Mouse (Mus musculus) embryonic facial prominence, embryonic 14.5 days (tissue): ENCODE data around the gene Pkd1l2. TPM values are rescaled to one million over a fixed set of nuclear protein-coding genes. Genes with fewer than 3 reads are reported as not detected.

Experiments used
- ATAC-seq: fragments of 200-750 bp; cut with Nextera tagmentation; 2 replicates; pipeline ENCODE4 v1.8.0; 2017; ENCODE audit warnings: low read depth, moderate number of reproducible peaks, moderate TSS enrichment
- DNase-seq: peaks from one replicate; pipeline ENCODE4 v3.0.0-alpha.2; 2015; ENCODE audit warnings: low spot score
- H3K27ac ChIP-seq: fragments of 300-500 bp; sonication (generic); replicated peaks from 2 replicates; pipeline ENCODE4 v1.5.1; 2014; ENCODE audit warnings: low read depth, mild to moderate bottlenecking, low read length, moderate library complexity
- H3K27me3 ChIP-seq: fragments of 300-500 bp; sonication (generic); replicated peaks from 2 replicates; pipeline ENCODE4 v1.6.1; 2014; ENCODE audit warnings: low read length; ENCODE audit not compliant: control insufficient read depth, insufficient read depth
- H3K36me3 ChIP-seq: fragments of 300-500 bp; sonication (generic); 2 replicates; pipeline ENCODE4 v1.6.1; 2014; ENCODE audit warnings: low read length, mixed read lengths; ENCODE audit not compliant: control insufficient read depth, insufficient read depth
- H3K4me1 ChIP-seq: fragments of 300-500 bp; sonication (generic); 2 replicates; pipeline ENCODE4 v1.6.1; 2014; ENCODE audit warnings: antibody characterized with exemption, low read length; ENCODE audit not compliant: control insufficient read depth, insufficient read depth
- H3K4me2 ChIP-seq: fragments of 300-500 bp; sonication (generic); 2 replicates; pipeline ENCODE4 v1.6.1; 2014; ENCODE audit warnings: low read depth, mild to moderate bottlenecking, low read length, moderate library complexity, mixed read lengths
- H3K4me3 ChIP-seq: fragments of 300-500 bp; sonication (generic); 2 replicates; pipeline ENCODE4 v1.5.1; 2014; ENCODE audit warnings: low read depth, mild to moderate bottlenecking, low read length
- H3K9ac ChIP-seq: fragments of 300-500 bp; sonication (generic); 2 replicates; pipeline ENCODE4 v1.6.1; 2014; ENCODE audit warnings: low read depth, mild to moderate bottlenecking, low read length, moderate library complexity, mixed read lengths
- H3K9me3 ChIP-seq: fragments of 300-500 bp; sonication (generic); 2 replicates; pipeline ENCODE4 v1.6.1; 2016; ENCODE audit warnings: low read length; ENCODE audit not compliant: control insufficient read depth
- WGBS: fragments of 180-500 bp; shearing (Covaris S2); extraction: QIAGEN DNeasy Blood & Tissue Kit; methylation state at CpG from one replicate; pipeline ENCODE4 v1.1.7; 2014; 5-methylcytosine and 5-hydroxymethylcytosine counted together
- polyA plus RNA-seq: library from polyadenylated mRNA; unstranded; fragments of >200 nt; fragmentation: Nextera tagmentation; extraction: Ambion mirVana; gene quantifications from 2 replicates; pipeline ENCODE4 v1.2.1, GENCODE M21; 2014

Pkd1l2 gene
- polyA plus RNA-seq, 1 experiment from 2014 or later: 0.03 TPM

DNA sequence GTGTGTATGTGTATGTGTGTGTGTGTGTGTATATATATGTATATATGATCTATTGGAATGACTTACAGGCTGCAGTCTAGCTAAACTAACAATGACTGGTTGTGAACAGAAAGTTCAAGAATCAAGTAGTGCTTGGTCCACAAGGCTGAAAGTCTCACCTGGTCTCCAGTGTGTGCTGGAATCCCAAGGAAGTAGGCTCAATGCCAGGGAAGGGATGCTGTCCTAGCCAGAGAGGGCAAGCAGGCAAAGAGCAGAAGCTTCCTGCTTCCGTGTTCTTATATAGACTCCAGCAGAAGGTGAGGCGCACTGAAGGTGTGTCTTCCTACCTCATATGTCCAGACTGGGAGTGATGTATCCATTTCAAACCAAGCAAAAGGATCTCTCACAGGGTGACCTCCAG is 130.5 kb downstream of the Pkd1l2 start:
- no peaks in the 10 kb centered on the region for H3K9me3 ChIP-seq
- DNase-seq (no peak), ATAC-seq (no peak)
- H3K4me1 ChIP-seq: no peaks in the 10 kb centered on the region
- no peaks in the 10 kb centered on the region for H3K27me3 ChIP-seq
- H3K4me3 ChIP-seq: no peak overlapping the region
- 85% methylated on average over 2 of the region's 2 CpGs for WGBS
- H3K4me2 ChIP-seq: no peak overlapping the region
- H3K36me3 ChIP-seq: peaks cover 39% of the 10 kb centered on the region
- no peak overlapping the region for H3K9ac ChIP-seq
- H3K27ac ChIP-seq: no peak overlapping the region

DNA sequence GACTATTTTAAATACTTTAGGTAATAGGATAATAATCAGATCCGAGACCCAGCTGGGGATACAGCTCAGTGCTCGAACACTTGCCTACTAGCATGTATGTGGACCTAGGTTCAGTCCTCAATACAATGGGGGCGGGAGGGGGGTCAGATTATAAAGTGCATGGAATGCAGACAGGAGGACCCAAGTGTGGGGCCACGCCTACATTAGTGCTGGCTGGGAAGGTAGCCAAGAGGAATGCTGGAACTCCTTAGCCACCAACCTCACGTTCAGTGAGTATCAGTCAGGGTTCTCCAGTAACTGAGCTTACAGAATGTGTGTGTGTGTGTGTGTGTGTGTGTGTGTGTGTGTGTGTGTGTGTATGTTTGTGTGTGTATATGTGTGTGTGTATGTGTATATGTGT is 130.9 kb downstream of the Pkd1l2 start:
- peak; percentile 78 for DNase-seq
- WGBS: 43% methylated on average over 5 of the region's 5 CpGs
- H3K4me1 ChIP-seq: no peaks in the 10 kb centered on the region
- no peak overlapping the region for H3K4me2 ChIP-seq
- H3K27me3 ChIP-seq: no peaks in the 10 kb centered on the region
- peaks cover 35% of the 10 kb centered on the region for H3K36me3 ChIP-seq
- H3K27ac ChIP-seq: no peak overlapping the region
- H3K9me3 ChIP-seq: no peaks in the 10 kb centered on the region
- no peak overlapping the region for H3K9ac ChIP-seq
- ATAC-seq: peak; percentile 69; the same call in 1 of the 2 replicates
- no peak overlapping the region for H3K4me3 ChIP-seq

DNA sequence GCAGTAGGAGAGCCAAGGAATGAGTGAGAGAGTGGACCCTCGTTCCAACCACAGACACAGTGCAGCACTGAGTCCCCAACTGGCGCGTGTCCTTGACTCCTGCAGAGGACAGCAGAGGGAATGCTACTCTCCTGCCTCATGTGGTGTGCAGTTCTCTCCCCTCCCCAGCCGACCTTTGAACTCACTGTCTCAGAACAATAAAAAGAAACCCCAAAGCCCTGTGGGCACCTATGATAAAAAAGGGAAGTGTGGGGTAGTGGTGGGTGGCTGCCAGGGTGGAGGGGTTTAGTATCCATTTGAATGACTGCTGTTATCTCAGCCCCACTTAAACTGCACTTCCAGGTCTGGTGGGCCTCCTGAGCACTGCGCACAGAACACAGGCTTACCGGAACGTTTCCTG is 134.7 kb downstream of the Pkd1l2 start:
- WGBS: 92% methylated on average over 7 of the region's 7 CpGs

DNA sequence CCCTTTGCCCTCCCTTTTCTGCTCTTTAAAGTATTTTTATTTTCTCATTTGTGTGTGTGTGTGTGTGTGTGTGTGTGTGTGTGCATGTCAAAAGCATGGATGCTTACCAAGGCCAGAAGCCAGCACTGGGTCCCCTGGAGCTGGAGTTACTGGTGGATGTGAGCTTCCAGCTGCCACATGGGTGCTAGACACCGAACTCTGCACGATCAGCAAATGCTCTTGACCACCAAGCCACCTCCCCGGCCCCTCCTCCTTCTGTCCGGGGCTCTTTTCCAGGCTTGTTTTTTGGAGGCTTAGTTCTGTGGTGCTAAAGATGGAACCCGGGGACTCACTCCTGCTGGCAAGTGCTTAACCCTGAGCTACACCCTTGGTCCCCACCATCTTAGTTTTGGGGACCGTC is 135.4 kb downstream of the Pkd1l2 start:
- Histone ChIP-seq H3K27ac (no peak overlapping the region), H3K4me3 (no peak overlapping the region), H3K9ac (no peak overlapping the region), H3K9me3 (no peaks in the 10 kb centered on the region), H3K27me3 (no peaks in the 10 kb centered on the region), H3K4me1 (0 out of 2 replicates have a peak, but pooled peaks cover 6% of the 10 kb centered on the region), H3K4me2 (no peak overlapping the region), H3K36me3 (no peaks in the 10 kb centered on the region)
- WGBS: 87% methylated on average over 6 of the region's 6 CpGs
- no peak for ATAC-seq
- no peak for DNase-seq

More for the DNA sequence above, 134.7 kb downstream of the Pkd1l2 start:
- Histone ChIP-seq H3K4me3 (no peak overlapping the region), H3K36me3 (no peaks in the 10 kb centered on the region), H3K27ac (no peak overlapping the region), H3K9me3 (no peaks in the 10 kb centered on the region), H3K27me3 (no peaks in the 10 kb centered on the region), H3K4me2 (no peak overlapping the region), H3K9ac (no peak overlapping the region), H3K4me1 (0 out of 2 replicates have a peak, but pooled peaks cover 6% of the 10 kb centered on the region)
- ATAC-seq: no peak
- no peak for DNase-seq

DNA sequence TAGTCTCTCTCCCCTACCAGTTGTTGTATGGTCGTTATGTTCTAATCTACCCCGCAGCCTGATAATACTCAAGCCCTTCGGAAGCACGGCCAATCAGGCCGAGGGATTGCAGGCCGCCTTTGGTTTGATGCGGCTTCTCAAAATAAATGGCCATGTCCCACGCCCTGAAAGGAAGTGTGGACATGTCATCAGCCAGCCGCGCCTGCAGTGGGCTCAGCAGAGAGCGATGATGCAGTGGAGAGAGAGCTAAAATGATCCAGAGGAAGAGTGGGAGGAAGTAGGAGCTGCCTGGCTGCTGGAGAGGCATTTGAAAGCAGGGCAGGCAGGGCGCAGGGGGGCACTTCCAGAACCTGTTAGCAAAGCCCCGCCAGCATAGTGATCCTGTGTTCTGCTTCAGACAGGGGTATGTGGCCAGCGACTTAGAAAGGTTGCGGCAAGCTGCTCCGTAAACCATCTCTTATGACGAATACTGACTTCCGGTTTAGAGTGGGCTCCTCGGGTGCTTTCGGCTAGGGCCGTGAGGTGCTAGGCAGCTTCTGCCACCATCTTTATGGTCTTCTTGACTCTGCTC is 135.9 kb downstream of the Pkd1l2 start:
- Histone ChIP-seq H3K4me1 (0 out of 2 replicates have a peak, but pooled peaks cover 6% of the 10 kb centered on the region), H3K36me3 (no peaks in the 10 kb centered on the region), H3K4me3 (no peak overlapping the region), H3K27me3 (no peaks in the 10 kb centered on the region), H3K4me2 (no peak overlapping the region), H3K27ac (no peak overlapping the region), H3K9ac (no peak overlapping the region), H3K9me3 (no peaks in the 10 kb centered on the region)
- ATAC-seq (no peak), DNase-seq (no peak)
- WGBS: 75% methylated on average over 21 of the region's 21 CpGs

Other genes with a start within 250 kb of the Pkd1l2 start
- gene Cmc2, start 161.0 kb downstream of the Pkd1l2 start, polyA plus RNA-seq: 74.4 and 77.7 TPM in 2 replicates
- 27.9 and 31.7 TPM in 2 replicates for gene Cenpn, start 160.7 kb downstream of the Pkd1l2 start, polyA plus RNA-seq
- 11.1 and 12.7 TPM in 2 replicates for gene Atmin, start 139.1 kb downstream of the Pkd1l2 start, polyA plus RNA-seq
- gene 1700030J22Rik, start 103.5 kb downstream of the Pkd1l2 start, polyA plus RNA-seq: 1.2 and 2.4 TPM in 2 replicates
- gene Gcsh, start 88.9 kb downstream of the Pkd1l2 start, polyA plus RNA-seq: 105 and 116 TPM in 2 replicates
- 0.15 and 0.34 TPM in 2 replicates for gene Bco1, start 13.4 kb upstream of the Pkd1l2 start, polyA plus RNA-seq
- gene Gan, start 75.7 kb upstream of the Pkd1l2 start, polyA plus RNA-seq: 3.0 and 3.5 TPM in 2 replicates
- gene Cmip, start 174.6 kb upstream of the Pkd1l2 start, polyA plus RNA-seq: 27.0 and 27.7 TPM in 2 replicates